Mouse (Mus musculus) midbrain, embryonic 16.5 days (tissue): ENCODE results near the gene Olfr1497. TPM values are rescaled to one million over a fixed set of nuclear protein-coding genes. Genes with fewer than 3 reads are reported as not detected.

Experiments
- ATAC-seq: fragments of 200-750 bp; cut with Nextera tagmentation; 2 replicates; pipeline ENCODE4 v1.8.0; 2017; ENCODE audit warnings: moderate TSS enrichment
- H3K27ac ChIP-seq: fragments of 300-500 bp; sonication (generic); 2 replicates; pipeline ENCODE4 v1.5.1; 2014; ENCODE audit warnings: mild to moderate bottlenecking, low read length, mixed read lengths
- H3K27me3 ChIP-seq: fragments of 300-500 bp; sonication (generic); 2 replicates; pipeline ENCODE4 v1.6.1; 2014; ENCODE audit warnings: low read depth, low read length, mixed read lengths; ENCODE audit not compliant: control insufficient read depth, insufficient read depth
- H3K36me3 ChIP-seq: fragments of 300-500 bp; sonication (generic); 2 replicates; pipeline ENCODE4 v1.6.1; 2014; ENCODE audit warnings: mild to moderate bottlenecking, low read length, moderate library complexity, mixed read lengths; ENCODE audit not compliant: control insufficient read depth, insufficient read depth
- H3K4me1 ChIP-seq: fragments of 300-500 bp; sonication (generic); 2 replicates; pipeline ENCODE4 v1.6.1; 2014; ENCODE audit warnings: mild to moderate bottlenecking, low read length, mixed read lengths; ENCODE audit not compliant: control insufficient read depth, insufficient read depth
- H3K4me2 ChIP-seq: fragments of 300-500 bp; sonication (generic); 2 replicates; pipeline ENCODE4 v1.6.1; 2014; ENCODE audit warnings: mild to moderate bottlenecking, low read length, mixed read lengths
- H3K4me3 ChIP-seq: fragments of 300-500 bp; sonication (generic); 2 replicates; pipeline ENCODE4 v1.5.1; 2014; ENCODE audit warnings: low read depth, mild to moderate bottlenecking, low read length, moderate library complexity, mixed read lengths
- H3K9ac ChIP-seq: fragments of 300-500 bp; sonication (generic); 2 replicates; pipeline ENCODE4 v1.6.1; 2014; ENCODE audit warnings: low read depth, low read length, mixed read lengths
- H3K9me3 ChIP-seq: fragments of 300-500 bp; sonication (generic); replicated peaks from 2 replicates; pipeline ENCODE4 v1.6.1; 2014; ENCODE audit warnings: mild to moderate bottlenecking, low read length, mixed read lengths; ENCODE audit not compliant: control insufficient read depth, poor library complexity, severe bottlenecking
- WGBS: fragments of 180-500 bp; shearing (Covaris S2); extraction: QIAGEN DNeasy Blood & Tissue Kit; methylation state at CpG from one replicate; pipeline ENCODE4 v1.1.7; 2014; 5-methylcytosine and 5-hydroxymethylcytosine counted together
- polyA plus RNA-seq: library from polyadenylated mRNA; unstranded; fragments of >200 nt; fragmentation: Nextera tagmentation; extraction: Ambion mirVana; gene quantifications from 2 replicates; pipeline ENCODE4 v1.2.1, GENCODE M21; 2015

The Olfr1497 gene
- polyA plus RNA-seq, 1 experiment from 2014 or later, result not detected

DNA sequence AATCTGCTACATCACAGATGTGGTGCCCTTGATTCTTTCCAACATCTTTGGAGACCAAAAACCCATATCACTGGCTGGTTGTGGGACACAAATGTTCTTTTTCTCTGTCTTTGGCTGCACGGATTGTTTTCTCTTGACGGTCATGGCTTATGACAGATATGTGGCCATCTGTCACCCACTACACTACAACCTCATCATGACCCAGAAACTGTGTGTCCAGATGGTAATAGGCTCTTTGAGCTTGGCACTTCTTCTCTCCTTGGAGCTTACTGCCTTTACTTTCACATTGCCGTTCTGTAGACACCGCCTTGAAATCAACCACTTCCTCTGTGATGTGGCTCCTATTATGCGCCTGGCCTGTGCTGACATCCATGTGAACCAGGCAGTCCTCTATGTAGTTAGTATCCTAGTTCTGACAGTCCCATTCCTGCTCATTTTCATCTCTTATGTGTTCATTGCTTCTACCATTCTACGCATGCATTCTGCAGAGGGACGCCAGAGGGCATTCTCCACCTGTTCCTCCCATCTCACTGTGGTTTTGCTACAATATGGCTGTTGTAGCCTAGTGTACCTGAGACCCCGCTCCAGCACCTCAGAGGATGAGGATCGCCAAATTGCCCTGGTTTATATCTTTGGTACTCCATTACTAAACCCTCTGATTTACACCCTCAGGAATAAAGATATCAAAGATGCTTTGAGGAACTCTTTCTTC, 29.3 kb downstream of the Olfr1497 start:
- no peaks in the 10 kb centered on the region for H3K9me3 ChIP-seq
- no peak overlapping the region for H3K4me2 ChIP-seq
- ATAC-seq, result no peak
- H3K4me1 ChIP-seq, result no peaks in the 10 kb centered on the region
- no peak overlapping the region for H3K9ac ChIP-seq
- H3K27me3 ChIP-seq, result no peaks in the 10 kb centered on the region
- WGBS, result 93% methylated on average over 9 of the region's 9 CpGs
- no peaks in the 10 kb centered on the region for H3K36me3 ChIP-seq
- H3K4me3 ChIP-seq, result no peak overlapping the region
- H3K27ac ChIP-seq, result no peak overlapping the region

DNA sequence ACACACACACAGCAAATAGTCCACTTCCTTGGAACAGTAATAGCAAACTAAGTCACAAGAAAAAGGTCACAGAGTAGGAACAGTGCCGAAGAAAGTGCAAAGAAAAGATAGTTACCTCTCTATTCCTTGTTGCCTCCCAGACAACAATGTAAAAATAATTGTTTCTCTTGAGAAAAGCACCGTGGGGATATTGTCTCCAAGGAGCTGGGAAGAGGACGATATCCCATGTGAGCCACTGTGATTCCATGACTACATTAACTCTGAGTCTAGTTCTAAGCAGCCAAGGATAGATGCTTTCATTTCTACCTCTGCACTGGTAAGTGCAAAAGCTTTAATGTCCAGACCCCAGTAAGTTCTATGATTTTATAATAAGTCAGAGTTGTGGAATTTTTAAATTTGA, 33.7 kb downstream of the Olfr1497 start, which contains the start of gene Olfr1495:
Gene Olfr1495, plus strand, starts transcription at position 301 of the 400 bp plus-strand sequence.
- no peak within 1 kb of the TSS for H3K27ac ChIP-seq
- H3K4me3 ChIP-seq, result no peak within 1 kb of the TSS
- no peak for ATAC-seq
- WGBS, result 84% methylated on average over 3 of the region's 3 CpGs
- no peaks in the 10 kb centered on the region for H3K27me3 ChIP-seq
- no peaks in the 10 kb centered on the region for H3K36me3 ChIP-seq
- H3K4me2 ChIP-seq, result no peak within 1 kb of the TSS
- no peaks in the 10 kb centered on the region for H3K9me3 ChIP-seq
- H3K9ac ChIP-seq, result no peak within 1 kb of the TSS
- no peaks in the 10 kb centered on the region for H3K4me1 ChIP-seq

DNA sequence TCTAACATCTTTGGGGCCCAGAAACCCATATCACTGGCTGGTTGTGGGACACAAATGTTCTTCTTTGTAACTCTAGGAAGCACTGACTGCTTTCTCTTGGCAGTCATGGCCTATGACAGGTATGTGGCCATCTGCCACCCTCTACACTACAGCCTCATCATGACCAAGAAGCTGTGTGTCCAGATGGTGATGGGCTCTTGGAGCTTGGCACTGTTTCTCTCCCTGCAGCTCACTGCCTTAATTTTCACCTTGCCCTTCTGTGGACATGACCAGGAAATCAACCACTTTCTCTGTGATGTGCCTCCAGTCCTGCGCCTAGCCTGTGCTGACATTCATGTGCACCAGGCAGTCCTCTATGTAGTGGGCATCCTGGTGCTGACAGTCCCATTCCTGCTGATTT, 48.6 kb downstream of the Olfr1497 start:
- Histone ChIP-seq H3K9ac (no peak overlapping the region), H3K9me3 (no peaks in the 10 kb centered on the region), H3K27me3 (no peaks in the 10 kb centered on the region), H3K4me1 (no peaks in the 10 kb centered on the region), H3K4me3 (no peak overlapping the region), H3K4me2 (no peak overlapping the region), H3K36me3 (no peaks in the 10 kb centered on the region), H3K27ac (no peak overlapping the region)
- WGBS, result 94% methylated on average over 1 of the region's 1 CpGs
- ATAC-seq, result no peak

Other genes starting within 250 kb of the Olfr1497 start
- gene Olfr1484, start 214.7 kb downstream of the Olfr1497 start, polyA plus RNA-seq, result not detected in 2 replicates
- gene Olfr1487, start 180.8 kb downstream of the Olfr1497 start, polyA plus RNA-seq, result not detected in 2 replicates
- not detected in 2 replicates for gene Olfr1489, start 166.6 kb downstream of the Olfr1497 start, polyA plus RNA-seq
- not detected in 2 replicates for gene Olfr1490, start 147.1 kb downstream of the Olfr1497 start, polyA plus RNA-seq
- not detected in 2 replicates for gene Olfr1491, start 100.9 kb downstream of the Olfr1497 start, polyA plus RNA-seq
- gene Olfr1493-ps1, start 74.9 kb downstream of the Olfr1497 start, polyA plus RNA-seq, result not detected in 2 replicates
- not detected in 2 replicates for gene Olfr1494, start 58.5 kb downstream of the Olfr1497 start, polyA plus RNA-seq
- gene Olfr1495, start 33.6 kb downstream of the Olfr1497 start, polyA plus RNA-seq, result not detected in 2 replicates
- gene Olfr1496, start 20.3 kb downstream of the Olfr1497 start, polyA plus RNA-seq, result not detected in 2 replicates
- gene Olfr1499, start 21.2 kb upstream of the Olfr1497 start, polyA plus RNA-seq, result not detected in 2 replicates
- gene Olfr1500, start 32.3 kb upstream of the Olfr1497 start, polyA plus RNA-seq, result not detected in 2 replicates
- gene Olfr1501, start 52.5 kb upstream of the Olfr1497 start, polyA plus RNA-seq, result not detected in 2 replicates
- gene Olfr1502, start 63.6 kb upstream of the Olfr1497 start, polyA plus RNA-seq, result not detected in 2 replicates
- gene Olfr1504, start 99.7 kb upstream of the Olfr1497 start, polyA plus RNA-seq, result not detected in 2 replicates
- gene Olfr1505, start 115.3 kb upstream of the Olfr1497 start, polyA plus RNA-seq, result not detected in 2 replicates